Mouse (Mus musculus) heart, adult 2 months (tissue): ENCODE data around the gene Syp.

Experiments used
- CTCF ChIP-seq: fragments of 200-600 bp; IDR thresholded peaks from 2 replicates; pipeline ENCODE4 v1.8.1; 2022; ENCODE audit warnings: antibody characterized with exemption, mild to moderate bottlenecking, moderate library complexity
- EP300 ChIP-seq: fragments of 200-500 bp; IDR thresholded peaks from 2 replicates; pipeline ENCODE4 v1.6.1; 2011; ENCODE audit warnings: low read depth, low read length, control low read depth; ENCODE audit not compliant: insufficient read depth
- POLR2A ChIP-seq: fragments of 200-500 bp; IDR thresholded peaks from 2 replicates; pipeline ENCODE4 v1.6.1; 2011; ENCODE audit warnings: mild to moderate bottlenecking, low read depth, low read length, control low read depth; ENCODE audit not compliant: insufficient read depth

DNA sequence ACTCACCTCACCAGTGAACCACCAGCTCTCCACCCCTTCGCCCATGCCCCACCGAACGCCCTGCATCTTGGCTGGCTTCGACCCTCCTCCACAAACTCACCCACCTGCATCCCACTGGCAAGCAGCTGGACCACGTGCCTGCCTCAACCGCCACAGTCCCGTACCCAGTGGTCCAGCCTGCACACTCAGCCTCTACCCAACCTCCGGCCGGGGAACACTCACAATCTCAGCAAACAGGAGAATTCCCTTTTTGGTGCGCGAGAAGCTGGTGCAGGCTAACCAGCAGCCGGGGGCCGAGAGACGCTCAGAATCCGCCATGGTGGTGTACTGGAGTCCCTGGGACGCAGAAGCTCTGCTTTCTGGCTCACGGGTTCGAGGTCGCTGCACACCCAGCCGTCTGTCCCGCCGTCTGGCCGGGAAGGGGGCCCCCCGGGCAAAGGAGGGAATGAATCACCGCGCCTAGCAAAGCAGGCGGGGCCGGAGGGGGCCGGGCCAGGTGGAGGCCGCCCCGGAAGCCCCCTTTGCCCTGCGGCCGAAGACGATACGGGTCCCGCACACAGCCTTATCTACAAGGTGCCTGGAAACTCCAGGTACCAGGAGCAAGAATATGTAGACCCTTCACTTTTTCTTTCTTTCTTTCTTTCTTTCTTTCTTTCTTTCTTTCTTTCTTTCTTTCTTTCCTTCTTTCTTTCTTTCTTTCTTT is 32.8 kb downstream of the Syp start, which contains the start of gene Plp2:
- TF ChIP-seq POLR2A (peak; percentile 24; the same call in 1 of the 2 replicates), CTCF (no peak), EP300 (no peak)
